Mouse (Mus musculus) embryonic fibroblast, embryonic 13.5 days (primary cell): Measurements from ENCODE around the gene Pttg1ip. TPM values are rescaled to one million over a fixed set of nuclear protein-coding genes. Genes with fewer than 3 reads are reported as not detected.

Experiments used
- H3K27ac ChIP-seq: 2 replicates; pipeline ENCODE4 v1.5.1; 2012; ENCODE audit warnings: low read length, control low read depth, inconsistent platforms; ENCODE audit not compliant: insufficient read depth
- H3K4me1 ChIP-seq: 2 replicates; pipeline ENCODE4 v1.6.1; 2011; ENCODE audit warnings: low read length; ENCODE audit not compliant: control insufficient read depth, insufficient read depth
- H3K4me3 ChIP-seq: 2 replicates; pipeline ENCODE4 v1.5.1; 2011; ENCODE audit warnings: mild to moderate bottlenecking, control low read depth, low read length; ENCODE audit not compliant: insufficient read depth
- CTCF ChIP-seq: IDR thresholded peaks from 2 replicates; pipeline ENCODE4 v1.5.1; 2011; ENCODE audit warnings: mild to moderate bottlenecking, control low read depth, low read length, moderate library complexity, borderline replicate concordance; ENCODE audit not compliant: insufficient read depth
- POLR2A ChIP-seq: IDR thresholded peaks from 2 replicates; pipeline ENCODE4 v1.6.1; 2011; ENCODE audit warnings: low read depth, mild to moderate bottlenecking, control low read depth, low read length, moderate library complexity
- polyA plus RNA-seq: library from polyadenylated mRNA; stranded (reverse); fragments of >200 nt; gene quantifications from 2 replicates; pipeline ENCODE4 v1.2.4, GENCODE M21; 2011; ENCODE audit warnings: low read depth; ENCODE audit not compliant: missing spikeins, insufficient read length

Pttg1ip gene
- polyA plus RNA-seq, 1 experiment = 138 TPM

DNA sequence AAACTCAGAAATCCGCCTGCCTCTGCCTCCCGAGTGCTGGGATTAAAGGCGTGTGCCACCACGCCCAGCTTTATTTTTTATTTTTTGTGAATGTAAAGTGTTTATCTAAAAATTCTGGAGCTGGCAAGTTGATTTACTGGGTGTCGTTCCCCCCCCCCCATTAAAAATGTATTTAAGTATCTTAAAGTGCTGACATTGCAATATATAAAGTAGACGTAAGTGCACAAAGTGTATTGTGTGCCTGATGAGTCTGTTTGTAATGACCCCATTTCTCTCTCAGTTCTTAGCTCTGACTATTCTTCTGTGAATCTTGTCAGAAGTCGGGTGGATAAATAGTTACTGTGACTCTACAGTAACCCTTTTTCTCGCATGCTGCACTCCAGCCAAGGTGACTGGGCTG is 34.1 kb downstream of the Pttg1ip start:
- TF ChIP-seq POLR2A = no peak
- TF ChIP-seq CTCF = no peak
- Histone ChIP-seq H3K27ac (no peak overlapping the region), H3K4me1 (0 out of 2 replicates have a peak, but pooled peaks cover 2% of the 10 kb centered on the region), H3K4me3 (no peak overlapping the region)

DNA sequence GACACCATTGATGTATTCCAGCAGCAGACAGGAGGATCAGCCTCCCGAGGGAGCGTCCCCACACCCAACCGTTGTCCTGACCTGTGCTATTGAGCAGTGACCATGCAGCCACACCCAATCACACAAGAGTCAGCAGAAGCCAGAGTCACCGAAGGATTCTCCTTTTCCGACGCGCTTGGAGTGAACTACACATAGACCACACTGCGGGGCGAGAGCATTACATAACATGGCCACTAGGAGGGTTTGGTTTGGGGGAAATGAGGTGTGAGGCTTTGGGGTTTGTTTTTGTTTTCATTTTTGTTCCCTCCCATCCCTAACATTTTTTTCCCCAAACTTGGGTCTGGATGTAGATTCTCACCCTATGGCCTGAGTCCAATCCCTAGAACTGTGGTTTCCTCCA is 34.6 kb downstream of the Pttg1ip start:
- H3K27ac ChIP-seq = no peak overlapping the region
- no peak overlapping the region for H3K4me3 ChIP-seq
- TF ChIP-seq CTCF = no peak
- 0 out of 2 replicates have a peak, but pooled peaks cover 2% of the 10 kb centered on the region for H3K4me1 ChIP-seq

DNA sequence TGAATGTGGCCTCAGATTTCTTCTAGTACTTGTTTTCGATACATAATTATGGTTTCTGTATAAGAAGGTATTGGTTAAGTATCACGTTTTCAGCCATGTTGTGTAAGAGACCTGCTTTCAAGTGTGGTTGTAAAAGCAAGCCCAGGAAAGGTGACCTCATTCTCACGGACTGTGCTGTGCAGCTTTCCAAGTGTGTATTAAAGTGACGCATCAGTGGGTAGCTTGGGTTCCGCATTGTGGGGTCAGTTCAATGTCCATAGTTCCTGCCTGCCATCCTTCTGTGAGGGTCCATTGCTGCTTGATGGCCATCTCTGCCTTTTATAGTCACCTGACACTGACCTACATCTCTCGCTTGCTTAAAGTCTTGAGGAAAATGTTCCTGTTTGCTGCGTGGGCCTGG is 35.4 kb downstream of the Pttg1ip start:
- TF ChIP-seq POLR2A = no peak
- no peak for TF ChIP-seq CTCF
- H3K4me3 ChIP-seq = no peak overlapping the region
- H3K4me1 ChIP-seq = no peaks in the 10 kb centered on the region
- H3K27ac ChIP-seq = no peak overlapping the region

DNA sequence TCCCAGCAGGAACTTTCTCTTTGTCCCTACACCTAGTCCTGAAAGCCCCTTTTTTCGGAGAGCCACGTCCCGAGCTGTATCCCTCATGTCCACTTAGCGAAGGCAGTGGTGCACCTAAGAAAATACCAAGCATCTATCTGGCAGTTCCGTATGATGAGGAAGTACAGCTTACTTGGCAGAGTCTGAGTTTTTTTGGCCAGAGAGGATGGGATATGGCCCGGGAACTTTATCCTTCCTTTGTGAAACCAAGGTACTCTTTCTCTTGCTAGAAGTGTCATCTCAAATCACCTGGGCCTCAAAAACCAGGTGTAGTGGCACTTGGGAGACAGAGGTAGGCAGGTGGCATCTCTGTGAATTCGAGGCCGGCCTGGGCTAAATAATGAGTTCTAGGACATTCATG is 40.0 kb downstream of the Pttg1ip start:
- peaks cover 20% of the 10 kb centered on the region for H3K4me1 ChIP-seq
- H3K4me3 ChIP-seq = no peak overlapping the region
- peak overlapping the region; percentile 74 for H3K27ac ChIP-seq
- TF ChIP-seq CTCF = no peak
- TF ChIP-seq POLR2A = no peak

DNA sequence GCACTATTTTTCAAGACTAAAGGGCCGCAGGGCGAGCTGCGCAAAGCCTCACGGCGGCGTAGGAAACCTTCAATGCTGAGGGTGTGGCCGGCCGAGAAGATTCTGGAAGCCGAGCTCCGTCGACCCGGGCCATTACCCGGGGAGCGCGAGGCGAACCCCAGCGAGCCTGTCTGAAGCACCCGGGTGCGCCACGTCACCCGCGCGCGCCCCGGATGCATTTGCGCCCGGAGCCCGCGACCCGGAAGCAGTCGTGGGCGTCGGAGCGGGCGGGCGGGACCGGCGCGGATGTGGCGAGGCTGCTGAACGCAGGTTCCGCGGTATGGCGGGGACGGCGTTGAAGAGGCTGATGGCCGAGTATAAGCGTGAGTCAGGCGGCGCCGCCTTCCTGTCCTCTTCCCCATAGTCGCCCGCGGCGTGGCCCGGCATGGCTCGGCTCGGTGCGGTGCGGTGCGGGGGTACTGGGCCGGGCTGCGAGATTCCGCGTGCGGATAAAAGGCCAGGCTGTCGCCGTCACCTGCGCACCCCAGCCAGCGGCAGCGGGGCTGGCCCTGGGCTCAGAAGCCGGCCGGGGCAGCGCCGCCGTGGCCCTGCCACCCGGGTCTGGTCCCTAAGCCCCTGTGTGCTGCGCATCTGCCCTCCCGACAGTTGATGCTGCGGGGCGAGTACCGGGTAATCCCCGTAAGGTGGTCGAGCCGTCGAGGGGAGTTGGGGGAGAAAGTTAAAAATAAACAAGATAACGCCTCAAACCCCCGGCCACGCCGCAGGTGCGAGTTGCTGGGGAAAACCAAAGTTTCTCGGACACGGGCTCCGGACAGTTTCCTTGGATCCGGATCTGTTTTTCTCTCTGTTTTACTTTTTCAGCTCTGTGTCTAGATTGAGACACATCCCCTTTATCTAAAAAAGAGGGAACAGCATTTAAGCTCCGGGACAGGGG is 40.8 kb downstream of the Pttg1ip start, which contains the start of gene Ube2g2:
Ube2g2 (plus strand) TSS at position 221 of the 934 bp plus-strand sequence.
- Histone ChIP-seq H3K27ac (peak within 1 kb of the TSS; percentile 81), H3K4me1 (peaks cover 24% of the 10 kb centered on the region), H3K4me3 (peak within 1 kb of the TSS; percentile 99)
- TF ChIP-seq CTCF (no peak), POLR2A (peak; percentile 78)

DNA sequence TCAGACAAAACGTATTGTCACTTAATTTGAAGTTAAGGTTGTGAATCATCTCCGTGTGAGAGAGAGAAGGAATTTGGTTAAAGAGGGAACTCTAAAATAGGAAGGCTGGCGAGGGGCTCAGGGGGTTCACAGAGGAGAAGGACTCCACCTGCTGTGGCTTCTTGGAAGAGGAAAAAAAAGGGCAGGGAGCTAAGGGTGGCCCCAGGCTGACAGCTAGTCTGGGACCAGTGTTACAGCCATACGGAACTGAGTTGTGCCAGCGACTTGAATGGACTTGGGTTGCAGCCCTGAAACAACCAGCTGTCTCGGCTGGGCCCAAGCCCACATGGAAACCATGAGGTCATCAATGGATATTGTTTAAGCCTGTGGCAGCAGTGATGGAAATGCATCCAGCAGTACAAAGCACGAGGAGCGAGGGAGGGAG is 41.6 kb downstream of the Pttg1ip start:
- TF ChIP-seq CTCF (no peak), POLR2A (peak; percentile 53)
- Histone ChIP-seq H3K4me1 (peaks cover 24% of the 10 kb centered on the region), H3K4me3 (peak overlapping the region; percentile 99), H3K27ac (peak overlapping the region; percentile 81)

DNA sequence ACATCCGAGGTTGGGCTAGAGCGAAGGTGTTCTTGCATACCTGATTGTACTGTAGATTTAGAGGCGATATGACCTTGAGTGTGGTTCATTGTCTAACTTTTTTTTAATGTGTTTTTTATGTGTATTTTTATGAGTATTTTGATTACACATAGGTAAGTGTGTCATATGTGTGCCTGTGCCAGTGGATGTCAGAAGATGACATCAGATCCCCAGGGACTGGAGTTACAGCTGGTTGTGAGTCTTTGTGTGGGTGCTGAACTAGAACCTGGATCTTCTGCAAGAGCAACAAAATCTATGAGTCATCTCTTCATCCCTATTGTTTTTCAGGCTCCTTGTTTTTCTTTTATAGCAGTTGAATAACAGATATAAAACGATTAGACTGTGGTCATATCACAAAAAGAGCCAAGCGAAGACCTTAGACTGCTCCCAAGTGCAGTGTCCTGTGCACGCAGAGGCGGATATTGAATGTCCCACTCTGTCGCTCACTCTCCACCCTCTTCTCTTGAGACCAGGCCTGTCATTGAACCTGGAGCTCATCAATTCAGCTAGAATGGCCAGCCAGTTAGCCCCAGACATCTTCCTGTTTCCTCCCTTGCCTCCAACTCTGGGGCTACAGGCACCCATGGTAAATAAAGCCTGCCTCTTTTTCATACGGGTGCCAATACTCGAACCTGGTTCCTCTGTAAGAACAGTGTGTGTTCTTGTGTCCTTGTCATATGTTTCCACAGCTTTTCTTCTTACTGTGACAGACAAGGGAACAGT is 42.3 kb downstream of the Pttg1ip start:
- Histone ChIP-seq H3K4me1 (peaks cover 24% of the 10 kb centered on the region), H3K4me3 (peak overlapping the region; percentile 99; the same call in 1 of the 2 replicates), H3K27ac (peak overlapping the region; percentile 81)
- TF ChIP-seq POLR2A (no peak), CTCF (no peak)

DNA sequence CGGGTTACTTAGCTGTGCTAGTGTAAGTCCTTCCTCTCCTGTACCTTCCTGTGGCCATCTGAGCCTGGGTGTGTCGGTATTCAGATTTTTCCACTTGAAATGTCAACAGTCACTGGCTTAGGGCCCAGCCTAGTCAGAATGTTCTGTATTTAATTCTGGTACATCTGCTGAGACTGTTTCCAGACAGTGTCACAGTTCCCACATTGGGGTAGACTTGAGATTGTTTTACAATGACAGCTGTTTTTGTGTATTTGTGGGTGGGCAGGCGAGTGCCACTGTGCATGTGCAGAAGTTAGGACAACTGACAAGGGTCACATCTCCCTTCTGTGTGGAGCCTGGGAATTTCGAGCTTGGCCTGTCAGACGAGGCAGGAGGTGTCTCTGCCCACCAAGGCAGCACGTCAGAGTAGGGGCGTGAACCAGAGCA is 43.1 kb downstream of the Pttg1ip start:
- TF ChIP-seq POLR2A (0 out of 2 replicates have a peak, but pooled peaks have one; percentile 22), CTCF (no peak)
- Histone ChIP-seq H3K4me3 (no peak overlapping the region), H3K27ac (peak overlapping the region; percentile 64)

DNA sequence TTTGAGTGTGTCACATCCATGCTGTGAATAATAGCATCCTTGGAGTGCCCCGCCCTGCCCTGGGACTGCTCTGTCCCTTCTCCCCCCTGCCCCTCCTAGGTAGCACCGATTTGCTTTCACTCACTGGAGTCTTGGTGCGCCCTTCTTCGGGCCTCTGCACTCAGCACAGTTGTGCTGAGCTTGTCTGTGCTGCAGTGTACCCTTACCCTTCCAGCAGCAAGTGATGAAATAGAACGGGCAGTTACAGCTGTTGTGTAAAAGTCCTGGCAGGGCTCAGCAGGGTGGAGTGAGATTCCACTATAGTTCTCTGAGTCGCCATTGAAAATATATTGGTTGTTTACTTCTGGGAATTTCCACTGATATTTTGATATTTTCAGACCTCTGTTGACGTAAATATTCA is 44.5 kb downstream of the Pttg1ip start:
- Histone ChIP-seq H3K4me1 (peaks cover 24% of the 10 kb centered on the region), H3K27ac (no peak overlapping the region), H3K4me3 (no peak overlapping the region)
- TF ChIP-seq CTCF (no peak), POLR2A (no peak)

More for the DNA sequence above, 43.1 kb downstream of the Pttg1ip start:
- H3K4me1 ChIP-seq = peaks cover 24% of the 10 kb centered on the region
